Mouse (Mus musculus): Measurements from ENCODE around the gene Cebpzos.

- TF ChIP-seq CTCF (IDR thresholded peaks at IDR 0.05; ENCODE audit: borderline replicate concordance, insufficient read depth, low read length): no peak
- TF ChIP-seq POLR2A (IDR thresholded peaks at IDR 0.05; ENCODE audit: low read depth, low read length): no peak
These were observed 25.3 kb upstream of the Cebpzos start for GRCm38 (mm10) chr17:78891020-78891419.

Data from embryonic fibroblast, embryonic 13.5 days (primary cell).